20 mouse cellular contexts compared by ENCODE assay signal in genomic region chr1:127273363-127273762, GRCm38 (mm10).
DNase-seq lines count a peak whose midpoint lies in the region; ATAC-seq and TF ChIP-seq lines count a peak whose summit lies in the region.
"Had no signal": no experiment of that assay in that cellular context is flagged by ENCODE, and none has a peak within 500 bp of the region (broad histone marks: within the 10 kb centered on the region; RNA-seq: fewer than 3 reads in every experiment).

No protein-coding gene starts in this region.

- ATAC-seq in heart, embryonic 12.5 days (ENCODE audit: insufficient number of reproducible peaks, low FRiP score) = no peak
- ATAC-seq in heart, embryonic 16.5 days (replicated peaks; ENCODE audit: extremely low read depth, insufficient read depth, low FRiP score) = 0 out of 2 replicates have a peak, but pooled peaks have one; percentile 46
- ATAC-seq: activated CD4-positive, CD25-positive, alpha-beta regulatory T cell, adult 4 months; forebrain, embryonic 13.5 days; forebrain, postnatal 0 days; intestine, embryonic 16.5 days; Patski had no signal

- peaks cover 10% of the 10 kb centered on the region for H3K36me3 ChIP-seq in heart, adult 2 months (ENCODE audit: control insufficient read depth, insufficient read depth, low read length)
- no peaks in the 10 kb centered on the region for H3K36me3 ChIP-seq in heart, embryonic 12.5 days
- H3K36me3 ChIP-seq in heart, embryonic 16.5 days (ENCODE audit: control insufficient read depth, insufficient read depth) = peaks cover 2% of the 10 kb centered on the region; the same call in 1 of the 2 replicates

- peaks cover 2% of the 10 kb centered on the region; the same call in 1 of the 2 replicates for H3K79me2 ChIP-seq in heart, adult 2 months (replicated peaks; ENCODE audit: control insufficient read depth, insufficient read depth, low read length)

- intact Hi-C loops in heart, adult 2 months (cut with DNase I) = loop anchor here (2.0 to 5.0 kb wide), 2 partner anchors 59 to 69 kb away; partner anchors contain the start of gene Mgat5
- intact Hi-C loops in heart, postnatal 25 days (cut with DNase I) = no loop called here

- TF ChIP-seq POLR2A in heart, adult 2 months (IDR thresholded peaks at IDR 0.05; ENCODE audit: insufficient read depth, low read depth, low read length) = no peak

- TF ChIP-seq CTCF in heart, adult 2 months (IDR thresholded peaks at IDR 0.05) = no peak

- H3K9ac ChIP-seq in heart, adult 2 months (ENCODE audit: low read depth, low read length) = no peak overlapping the region; the same call in 1 of the 2 replicates
- no peak overlapping the region for H3K9ac ChIP-seq in heart, embryonic 12.5 days
- 0 out of 2 replicates have a peak overlapping the region, but pooled peaks have one; percentile 7 for H3K9ac ChIP-seq in heart, embryonic 16.5 days (ENCODE audit: low read length)
- H3K9ac ChIP-seq: embryonic facial prominence, embryonic 13.5 days; forebrain, embryonic 13.5 days; forebrain, postnatal 0 days; hindbrain, embryonic 15.5 days had no signal

- no peaks in the 10 kb centered on the region for H3K27me3 ChIP-seq in heart, adult 2 months (ENCODE audit: control insufficient read depth, insufficient read depth, low read length)
- H3K27me3 ChIP-seq in heart, embryonic 12.5 days (replicated peaks) = no peaks in the 10 kb centered on the region
- H3K27me3 ChIP-seq in heart, embryonic 16.5 days (ENCODE audit: control insufficient read depth, insufficient read depth, low read length) = no peaks in the 10 kb centered on the region
- H3K27me3 ChIP-seq: embryonic facial prominence, embryonic 13.5 days; forebrain, embryonic 13.5 days; hindbrain, embryonic 15.5 days; Patski had no signal

- DNase-seq in heart, adult 2 months = peak; percentile 25 to 42
- no peak for DNase-seq in heart, postnatal 25 days (ENCODE audit: low spot score)
- DNase-seq in cerebellum, adult 11 months = no peak
- DNase-seq in MN1 (ENCODE audit: low spot score) = no peak
- DNase-seq in retina, postnatal 1 day = no peak
- no peak for DNase-seq in adrenal gland, adult 2 months
- DNase-seq: adrenal gland, postnatal 25 days; cerebellum, adult 9-10 months; forebrain, postnatal 0 days; gastrocnemius, postnatal 14 days; kidney, adult 8-10 months had no signal

- H3K27ac ChIP-seq in heart, adult 2 months = peak overlapping the region; percentile 85
- peak overlapping the region; percentile 80 for H3K27ac ChIP-seq in heart, embryonic 12.5 days (ENCODE audit: poor library complexity, severe bottlenecking)
- peak overlapping the region; percentile 75 for H3K27ac ChIP-seq in heart, embryonic 16.5 days (ENCODE audit: low read length)
- H3K27ac ChIP-seq: embryonic facial prominence, embryonic 13.5 days; forebrain, embryonic 13.5 days; hindbrain, embryonic 10.5 days; hindbrain, embryonic 15.5 days had no signal

- peak overlapping the region; percentile 47 for H3K4me3 ChIP-seq in heart, adult 2 months
- H3K4me3 ChIP-seq in heart, embryonic 12.5 days = no peak overlapping the region
- H3K4me3 ChIP-seq in heart, embryonic 16.5 days (ENCODE audit: low read length) = no peak overlapping the region
- H3K4me3 ChIP-seq: embryonic facial prominence, embryonic 13.5 days; forebrain, embryonic 13.5 days; hindbrain, embryonic 10.5 days; hindbrain, embryonic 15.5 days had no signal

- H3K9me3 ChIP-seq in heart, embryonic 12.5 days (replicated peaks) = no peaks in the 10 kb centered on the region
- H3K9me3 ChIP-seq in heart, embryonic 16.5 days (replicated peaks; ENCODE audit: control insufficient read depth, low read length) = no peaks in the 10 kb centered on the region
- H3K9me3 ChIP-seq: embryonic facial prominence, embryonic 13.5 days; forebrain, embryonic 13.5 days; hindbrain, embryonic 10.5 days; hindbrain, embryonic 15.5 days had no signal

- no peak overlapping the region for H3K4me2 ChIP-seq in heart, embryonic 12.5 days
- 0 out of 2 replicates have a peak overlapping the region, but pooled peaks have one; percentile 10 for H3K4me2 ChIP-seq in heart, embryonic 16.5 days (ENCODE audit: low read depth, low read length)
- H3K4me2 ChIP-seq: embryonic facial prominence, embryonic 13.5 days; forebrain, embryonic 13.5 days; hindbrain, embryonic 15.5 days had no signal

- peaks cover 6% of the 10 kb centered on the region for H3K4me1 ChIP-seq in heart, adult 2 months (ENCODE audit: control insufficient read depth, insufficient read depth, low read length)
- peaks cover 17% of the 10 kb centered on the region for H3K4me1 ChIP-seq in heart, embryonic 12.5 days (replicated peaks)
- peaks cover 20% of the 10 kb centered on the region for H3K4me1 ChIP-seq in heart, embryonic 16.5 days (ENCODE audit: control insufficient read depth, insufficient read depth, low read length)
- H3K4me1 ChIP-seq: forebrain, embryonic 13.5 days; hindbrain, embryonic 10.5 days had no signal

- no peak for TF ChIP-seq EP300 in heart, adult 2 months (IDR thresholded peaks at IDR 0.05; ENCODE audit: insufficient read depth, low read depth, low read length)

- WGBS in heart, adult 2 months = 42% methylated on average over 5 of the region's 5 CpGs
- WGBS in heart, embryonic 12.5 days = 43% methylated on average over 5 of the region's 5 CpGs
- 41% methylated on average over 5 of the region's 5 CpGs for WGBS in heart, embryonic 16.5 days

Comparison
In these comparisons a context has a peak if more than half of its experiments do, and no peak if none do; other contexts are left out.
1. DNase-seq: peak in heart, adult 2 months (2 of 2); none in heart, postnatal 25 days (single experiment), cerebellum, adult 11 months (single experiment), MN1 (single experiment), retina, postnatal 1 day (single experiment) and adrenal gland, adult 2 months (single experiment).
2. Peak in every context shown above with its lines, with median percentiles within 50 percentile points of each other: H3K27ac ChIP-seq.